Mouse (Mus musculus) ES-Bruce4 (cell line): ENCODE data around the gene AC109138.7.

ENCODE experiments used
- CTCF ChIP-seq: IDR thresholded peaks from one replicate; pipeline ENCODE4 v1.8.1; 2011; ENCODE audit warnings: low read depth, low read length
- EP300 ChIP-seq: IDR thresholded peaks from 2 replicates; pipeline ENCODE4 v1.6.1; 2011; ENCODE audit warnings: low read depth, low read length; ENCODE audit not compliant: insufficient read depth
- POLR2A ChIP-seq: IDR thresholded peaks from one replicate; pipeline ENCODE4 v1.8.1; 2011; ENCODE audit warnings: low read length; ENCODE audit not compliant: insufficient read depth

DNA sequence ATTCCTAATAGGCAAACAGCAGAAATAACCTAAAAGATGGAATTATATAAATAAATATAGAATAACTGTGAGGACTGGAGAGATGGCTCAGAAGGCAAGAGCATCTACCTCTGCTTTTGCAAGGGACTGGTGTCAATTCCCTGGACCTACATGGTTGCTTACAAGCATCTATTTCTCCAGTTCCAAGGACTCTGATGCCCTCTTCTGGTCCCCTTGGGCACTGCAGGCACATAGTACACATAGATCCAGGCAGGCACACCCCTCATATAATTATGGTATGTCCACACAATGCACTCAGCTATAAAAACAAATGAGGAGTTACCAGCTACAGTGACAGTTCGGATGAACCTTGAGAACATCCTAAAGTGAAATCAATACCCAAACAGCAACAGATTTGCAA lies 65.3 kb downstream of the AC109138.7 start:
- TF ChIP-seq CTCF: peak; percentile 34
- TF ChIP-seq POLR2A: no peak
- TF ChIP-seq EP300: no peak
